Mouse (Mus musculus): ENCODE measurements around the gene Sh2d2a.

- TF ChIP-seq CTCF (IDR thresholded peaks at IDR 0.05; ENCODE audit: low read depth, low read length): no peak
- TF ChIP-seq TAL1 (conservative IDR thresholded peaks at IDR 0.05; ENCODE audit: low read depth, low read length): no peak
- TF ChIP-seq POLR2AphosphoS5 (IDR thresholded peaks at IDR 0.05; ENCODE audit: insufficient replicate concordance, low read depth, low read length): no peak
- TF ChIP-seq GATA1 (IDR thresholded peaks at IDR 0.05; ENCODE audit: borderline replicate concordance, low read length): no peak
- no peak for TF ChIP-seq GATA2 (IDR thresholded peaks at IDR 0.05; ENCODE audit: borderline replicate concordance, low read depth, low read length)
Measured at GRCm38 (mm10) chr3:87804038-87804677, 42.4 kb upstream of the Sh2d2a start.
